Mouse (Mus musculus) T-helper 1 cell (primary cell): ENCODE results near the gene Lrrtm3.

ENCODE experiments used
- in situ Hi-C: fragments of 300-600 bp; cut with MboI, MseI; formaldehyde crosslinking; loops from one replicate; pipeline ENCODE4 v1.15.1; 2025; ENCODE audit warnings: high pct_unique_total_duplicates

The Lrrtm3 gene

DNA sequence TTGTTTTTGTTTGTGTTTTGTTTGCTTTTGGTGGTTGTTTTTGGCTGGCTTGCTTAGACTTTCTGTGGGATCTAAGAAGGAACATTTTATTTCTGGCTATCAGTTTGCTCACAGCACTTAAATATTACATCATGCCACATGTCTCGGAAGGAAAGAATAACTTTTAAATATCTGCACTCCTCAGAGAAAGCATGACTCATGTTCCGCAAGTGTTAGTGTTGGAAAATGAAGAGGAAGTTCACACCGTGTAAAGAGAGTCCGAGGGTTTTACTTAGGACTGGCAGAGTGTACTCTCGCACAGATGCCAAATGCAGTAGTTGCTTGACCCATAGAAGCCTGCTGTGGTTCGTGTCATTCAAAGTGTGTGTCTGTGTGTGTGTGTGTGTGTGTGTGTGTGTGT lies 40.9 kb downstream of the Lrrtm3 start:
- in situ Hi-C loops = no loop called here

DNA sequence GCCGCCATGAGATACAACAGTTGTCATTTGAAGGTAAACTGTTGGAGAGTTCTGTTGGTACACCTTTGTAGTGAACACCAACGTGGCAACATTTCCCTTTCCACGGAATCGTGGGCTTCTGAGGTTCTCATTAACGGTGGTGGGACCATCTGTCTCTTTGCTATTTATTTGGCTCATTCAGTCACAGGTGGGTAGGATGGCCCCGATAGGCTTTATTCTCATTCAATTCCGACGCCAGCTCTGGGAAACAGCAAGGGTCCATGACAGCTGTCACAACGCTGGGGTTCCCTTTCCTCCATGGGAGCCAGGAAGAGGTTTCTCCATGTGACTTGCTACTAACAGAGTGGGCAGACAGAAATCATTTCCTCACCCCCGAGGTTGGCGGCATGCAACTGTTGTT lies 48.2 kb downstream of the Lrrtm3 start:
- in situ Hi-C loops = no loop called here

DNA sequence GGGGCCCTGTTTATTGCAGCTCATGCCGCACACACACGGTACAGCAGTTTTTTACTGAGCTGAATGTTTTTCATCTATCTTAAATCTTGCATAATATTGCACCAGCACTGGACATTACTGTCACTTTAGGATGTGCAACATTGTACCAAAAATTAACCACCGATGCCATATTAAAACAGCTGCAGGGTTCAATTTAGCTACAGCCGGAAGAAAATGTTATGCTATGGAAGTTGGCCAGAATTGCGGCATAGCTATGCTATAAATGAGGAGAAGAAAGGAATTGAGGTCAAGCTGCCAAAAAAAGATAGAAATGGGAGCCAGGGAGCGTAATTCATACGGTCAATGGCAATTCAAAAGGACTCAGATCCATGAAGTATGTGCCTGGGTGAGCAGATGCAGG lies 48.9 kb downstream of the Lrrtm3 start:
- in situ Hi-C loops = no loop called here

DNA sequence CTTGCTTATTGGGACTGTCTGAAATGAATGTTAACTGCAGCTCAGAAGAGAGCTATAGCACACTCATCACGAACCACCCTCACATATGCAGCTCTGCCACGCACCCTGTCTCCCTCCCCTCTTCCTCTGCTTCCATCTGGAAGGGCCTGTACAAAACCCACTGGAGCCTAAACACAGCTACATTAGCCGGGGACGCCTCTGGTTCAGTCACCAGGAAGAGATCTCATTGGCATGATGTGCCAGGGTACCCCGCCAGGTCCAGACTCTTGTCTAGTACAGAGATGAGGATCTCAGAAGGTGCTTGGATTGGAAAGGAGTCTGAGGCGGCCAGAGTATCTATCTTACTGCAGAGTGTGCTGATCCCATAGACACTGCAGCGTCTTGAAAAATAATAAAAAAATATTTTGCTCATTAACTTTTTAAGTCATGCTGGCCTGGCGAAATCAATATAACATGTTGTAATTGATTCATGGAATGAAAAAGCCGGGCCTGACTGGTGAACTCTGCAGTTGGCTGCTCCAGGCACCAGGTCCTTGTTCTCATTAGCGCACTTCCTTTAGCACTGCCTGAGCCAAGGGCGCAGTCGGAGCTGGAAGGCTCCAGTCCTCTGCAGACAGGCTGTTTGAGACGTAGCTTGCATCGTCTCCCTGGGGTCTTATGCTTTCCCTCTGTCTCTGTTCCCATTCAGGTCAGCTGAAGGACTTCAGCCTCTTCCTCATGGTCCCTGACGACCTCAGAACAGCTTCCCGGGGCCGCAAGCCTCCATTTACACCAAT lies 50.1 kb downstream of the Lrrtm3 start:
- in situ Hi-C loops = no loop called here

DNA sequence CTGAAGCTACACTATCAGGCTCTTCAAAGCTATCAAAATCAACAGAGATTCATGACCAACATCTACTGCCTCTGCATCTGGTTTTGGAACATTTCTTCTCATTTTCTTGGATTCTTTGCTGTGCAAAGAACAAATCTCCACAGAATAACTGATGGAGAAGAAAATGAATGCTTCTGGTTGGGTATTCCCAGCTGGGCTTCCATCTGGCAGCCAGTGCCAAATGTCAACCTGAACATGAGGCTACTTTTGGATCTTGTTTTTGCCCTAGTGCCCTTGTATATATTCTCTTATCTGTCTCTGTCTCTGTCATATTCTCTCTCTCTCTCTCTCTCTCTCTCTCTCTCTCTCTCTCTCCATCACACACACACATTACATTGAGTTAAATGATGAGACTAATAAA lies 59.2 kb downstream of the Lrrtm3 start:
- in situ Hi-C loops = no loop called here

DNA sequence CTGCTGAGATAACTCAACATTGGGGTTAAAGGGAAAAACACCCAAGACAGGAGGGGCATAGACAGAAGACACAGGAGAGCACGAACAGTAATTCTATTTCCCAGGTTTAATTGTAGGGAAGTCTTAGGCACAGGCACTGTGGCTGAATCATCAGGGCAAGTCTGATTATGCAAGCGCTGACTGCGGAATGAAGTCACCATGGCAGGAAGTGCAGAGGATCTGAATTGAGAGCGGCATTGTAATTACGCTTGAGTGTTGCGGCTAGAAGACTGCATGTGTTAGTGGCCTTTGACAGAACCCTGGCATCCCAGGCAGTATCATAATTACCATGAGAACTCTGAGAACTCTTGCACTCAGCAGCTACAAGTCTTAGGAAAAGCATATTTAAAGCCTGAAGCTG lies 66.7 kb downstream of the Lrrtm3 start:
- in situ Hi-C loops = no loop called here

DNA sequence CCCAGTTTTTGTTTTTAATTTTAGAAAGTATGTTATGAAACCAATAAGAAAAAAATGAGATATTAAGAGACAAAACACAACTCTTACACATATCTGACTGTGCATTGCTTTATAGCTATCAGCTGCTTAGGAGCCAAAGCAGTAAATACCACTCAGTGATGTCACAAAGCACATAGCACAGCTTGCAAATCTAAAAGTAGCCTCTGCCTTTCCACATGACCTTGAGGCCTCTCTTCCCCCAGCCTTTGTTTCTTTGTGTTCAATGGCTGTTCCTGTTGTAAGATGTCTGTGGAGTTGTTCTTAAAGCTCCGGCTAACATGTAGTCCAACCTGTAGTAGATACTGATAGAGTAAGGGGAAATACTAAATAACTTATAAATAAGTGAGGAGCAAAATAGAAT lies 69.7 kb downstream of the Lrrtm3 start:
- in situ Hi-C loops = no loop called here

DNA sequence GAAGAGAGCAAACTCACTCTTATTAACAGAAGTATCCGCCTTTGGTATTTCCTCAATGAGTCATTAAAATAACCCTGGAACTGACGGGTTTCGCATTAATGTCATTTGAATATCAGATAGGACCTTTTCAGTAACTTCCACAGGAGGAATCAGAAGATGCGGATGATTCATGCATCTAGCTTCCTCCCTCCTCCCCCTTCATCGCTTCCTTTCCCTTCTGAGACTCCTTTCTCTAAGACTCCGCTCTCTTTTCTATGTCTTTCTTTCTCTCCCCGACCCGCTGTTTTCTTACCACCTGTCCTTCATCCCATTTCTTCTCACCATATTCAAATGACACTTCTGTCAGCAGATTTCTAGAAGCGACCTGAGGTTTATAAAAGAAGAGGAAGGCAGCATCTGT lies 88.1 kb downstream of the Lrrtm3 start:
- in situ Hi-C loops = no loop called here

DNA sequence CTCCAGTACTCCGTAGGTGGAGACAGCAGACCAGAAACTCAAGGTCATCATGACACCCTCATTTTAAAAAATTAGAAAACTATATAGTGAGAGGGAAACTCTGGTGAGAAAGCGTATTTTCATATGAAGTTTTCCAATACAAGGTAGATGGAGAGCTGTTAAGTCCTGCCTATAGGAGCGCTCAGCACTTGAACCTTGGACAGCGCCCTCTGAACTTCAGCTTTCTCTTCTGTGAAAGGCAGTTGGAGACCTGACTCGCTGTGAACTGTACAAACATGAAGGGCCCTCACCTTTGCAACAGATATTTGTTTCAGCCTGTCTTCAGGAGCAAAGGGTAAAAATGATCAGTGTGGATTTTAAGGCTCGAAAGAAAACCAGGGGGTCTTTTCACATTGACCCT lies 88.5 kb downstream of the Lrrtm3 start:
- in situ Hi-C loops = no loop called here

DNA sequence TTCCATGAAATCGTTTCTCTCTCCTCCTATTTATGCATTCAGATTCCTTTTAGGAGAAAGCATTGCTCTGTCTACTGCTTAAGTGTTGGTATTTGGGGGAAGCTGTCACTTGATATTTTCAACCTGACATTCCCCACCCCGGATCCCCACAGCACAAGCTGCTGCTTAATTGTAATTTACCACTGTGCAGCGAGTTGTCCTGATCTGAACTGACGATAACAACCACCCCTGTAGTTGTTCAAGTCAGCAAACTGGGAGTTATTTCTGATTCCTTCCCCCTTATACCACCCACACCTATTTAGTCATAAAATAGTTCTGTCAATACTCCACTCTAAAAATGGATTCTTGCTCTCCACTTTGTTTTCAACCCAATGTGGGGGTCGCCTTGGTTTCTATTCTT lies 95.8 kb downstream of the Lrrtm3 start:
- in situ Hi-C loops = no loop called here

DNA sequence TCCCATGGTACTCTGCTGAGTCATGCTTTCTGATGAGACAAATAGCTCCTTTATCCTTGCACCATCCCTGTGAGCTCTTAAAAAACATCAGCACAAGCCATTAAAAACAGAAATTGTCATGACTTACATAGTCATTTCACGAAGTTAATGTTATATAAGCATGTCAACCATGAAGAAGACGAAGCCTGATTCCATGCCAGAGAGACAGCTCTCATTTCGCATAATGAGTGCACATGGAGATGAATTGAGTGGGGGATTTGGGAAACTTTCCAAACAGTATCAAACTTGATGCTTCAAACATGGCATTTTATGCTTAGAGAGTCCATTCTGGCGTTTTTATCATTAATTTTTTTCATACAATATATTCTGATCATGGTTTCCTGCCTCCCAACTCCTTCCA lies 104.5 kb downstream of the Lrrtm3 start:
- in situ Hi-C loops = no loop called here

DNA sequence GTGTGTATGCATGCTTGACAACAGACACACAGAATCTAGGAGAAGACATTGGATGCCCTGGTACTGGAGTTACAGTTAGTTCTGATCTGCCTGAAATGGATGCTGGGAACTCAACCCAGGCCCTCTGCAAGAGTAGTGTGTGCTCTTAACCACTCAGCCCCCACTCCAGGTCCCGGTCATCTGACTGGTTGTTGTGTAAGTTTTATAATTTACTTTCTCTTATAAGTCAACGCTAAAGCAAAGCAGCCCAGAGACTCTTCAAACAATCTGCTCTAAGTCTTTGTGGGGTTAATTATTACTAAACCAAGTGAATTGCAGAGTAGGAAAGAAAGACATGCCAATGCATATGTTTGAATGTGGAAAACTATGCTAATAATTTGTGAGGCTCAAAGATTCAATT lies 110.7 kb downstream of the Lrrtm3 start:
- in situ Hi-C loops = no loop called here

DNA sequence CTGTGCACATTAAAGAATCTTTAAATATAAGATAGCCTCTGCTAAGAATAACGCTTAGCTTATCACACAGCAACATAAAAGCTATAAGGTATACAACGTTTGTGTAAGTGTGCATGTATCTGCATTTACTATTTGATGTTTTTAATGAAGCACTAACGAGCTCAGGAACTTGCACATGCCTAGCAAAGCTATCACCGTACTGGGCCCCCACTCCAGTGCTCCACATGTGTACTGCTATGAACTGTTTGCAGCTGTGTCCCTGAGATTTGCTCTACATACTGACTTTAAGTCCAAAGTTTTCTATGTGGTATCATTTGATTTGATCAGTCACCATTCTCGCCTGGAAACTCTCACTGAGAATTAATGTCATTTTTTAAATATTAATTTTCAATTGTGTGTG lies 111.1 kb downstream of the Lrrtm3 start:
- in situ Hi-C loops = no loop called here

DNA sequence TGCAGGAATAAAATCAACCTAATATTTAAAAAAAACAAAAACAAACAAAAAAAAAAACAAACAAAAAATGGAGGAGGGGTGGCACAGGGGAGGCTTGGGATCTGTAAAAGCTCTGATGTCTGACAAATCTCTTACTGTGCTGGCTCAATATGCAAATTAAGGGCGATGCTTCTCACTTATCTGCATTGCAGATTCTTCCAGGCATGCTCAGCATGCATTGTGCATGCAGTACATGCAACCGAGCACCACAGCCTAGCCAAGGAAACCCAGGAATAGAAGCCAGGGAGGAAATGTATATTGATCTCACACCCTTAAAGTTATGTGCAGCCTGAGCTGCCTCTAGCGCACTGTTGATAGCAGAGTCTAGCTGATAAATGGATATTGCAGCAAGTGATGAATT lies 111.5 kb downstream of the Lrrtm3 start:
- in situ Hi-C loops = no loop called here

DNA sequence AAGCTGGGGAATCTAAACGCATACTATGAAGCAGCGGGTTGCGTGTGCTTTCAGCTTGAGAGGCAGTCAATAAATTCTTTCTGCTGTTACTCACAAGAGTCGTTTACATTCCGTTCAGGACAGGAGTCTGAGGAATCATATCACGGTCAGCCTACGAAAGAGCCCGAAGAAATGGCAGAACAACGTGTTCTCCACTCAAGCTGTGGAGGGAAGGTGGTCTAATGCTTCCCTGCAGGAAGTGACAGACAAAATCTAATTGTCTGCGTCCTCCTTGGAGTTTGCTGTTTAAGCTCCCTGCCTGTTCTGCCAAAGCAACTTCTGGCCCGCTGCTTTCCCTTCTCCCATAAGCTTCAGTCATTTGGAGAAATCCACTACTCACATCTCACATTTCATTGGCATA lies 112.0 kb downstream of the Lrrtm3 start:
- in situ Hi-C loops = no loop called here

DNA sequence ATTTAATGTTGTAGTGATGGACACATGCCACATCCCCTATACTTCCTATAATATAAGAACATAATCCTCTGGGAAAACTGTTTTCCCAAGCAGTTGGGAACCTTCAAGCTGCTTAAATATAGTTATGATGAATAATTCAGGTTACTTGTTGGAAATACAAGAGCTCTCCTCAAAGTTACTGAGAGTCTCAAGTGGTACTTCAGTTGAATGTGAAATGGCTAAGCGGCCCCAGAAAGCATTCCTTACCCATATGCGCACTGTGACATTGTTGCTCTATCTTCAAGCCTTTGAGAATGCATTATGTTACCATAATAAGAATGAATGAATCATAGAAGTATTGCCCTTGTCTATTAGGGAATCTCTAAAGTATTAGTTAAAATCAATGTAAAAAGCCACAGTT lies 117.8 kb downstream of the Lrrtm3 start:
- in situ Hi-C loops = no loop called here

DNA sequence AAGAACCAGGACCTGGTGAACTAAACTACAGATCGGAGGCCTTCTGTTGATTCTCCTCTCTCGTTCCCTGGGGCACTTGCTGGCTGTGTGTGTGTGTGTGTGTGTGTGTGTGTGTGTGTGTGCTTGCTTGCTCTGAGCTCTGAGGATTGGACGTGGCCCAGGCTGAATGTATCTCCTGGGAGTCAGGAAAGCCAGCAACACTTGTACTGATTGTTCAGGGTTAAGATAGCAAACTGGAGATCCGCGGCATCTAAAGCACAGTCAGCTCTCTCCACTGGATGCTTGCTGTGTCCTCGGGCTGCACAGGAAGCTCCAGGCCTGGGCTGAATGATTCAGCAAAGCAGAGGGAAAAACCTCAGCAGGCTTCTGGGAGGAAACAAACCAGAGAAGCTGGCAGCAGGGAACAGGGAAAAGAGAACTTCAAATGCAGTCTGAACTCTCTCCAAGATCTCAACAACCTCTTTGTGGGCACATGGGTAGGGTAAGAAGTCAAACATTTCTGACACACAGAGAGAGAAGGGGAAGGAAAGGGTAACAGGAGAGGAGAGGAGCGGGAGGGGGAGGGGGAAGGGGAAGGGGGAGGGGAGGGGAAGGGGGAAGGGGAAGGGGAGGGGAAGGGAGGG lies 135.7 kb downstream of the Lrrtm3 start:
- in situ Hi-C loops = no loop called here

DNA sequence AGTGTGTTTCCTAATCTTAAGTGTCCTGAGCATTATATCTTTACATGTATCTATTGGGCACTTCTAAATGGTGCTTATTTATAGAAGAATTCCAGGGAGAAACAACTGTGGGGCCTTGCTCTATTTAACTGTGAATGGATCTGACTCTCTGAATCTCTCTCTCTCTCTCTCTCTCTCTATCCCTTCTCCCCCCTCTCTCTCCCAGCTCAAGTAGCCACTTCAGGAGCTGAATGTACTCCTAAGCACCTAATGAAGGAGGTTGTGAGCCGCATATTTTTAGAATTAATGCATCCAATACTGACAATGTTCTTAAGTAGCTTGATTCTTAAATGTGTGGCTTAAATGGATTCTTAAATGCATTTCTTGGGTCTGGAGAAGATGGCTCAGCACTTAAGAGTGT lies 138.6 kb downstream of the Lrrtm3 start:
- in situ Hi-C loops = no loop called here

DNA sequence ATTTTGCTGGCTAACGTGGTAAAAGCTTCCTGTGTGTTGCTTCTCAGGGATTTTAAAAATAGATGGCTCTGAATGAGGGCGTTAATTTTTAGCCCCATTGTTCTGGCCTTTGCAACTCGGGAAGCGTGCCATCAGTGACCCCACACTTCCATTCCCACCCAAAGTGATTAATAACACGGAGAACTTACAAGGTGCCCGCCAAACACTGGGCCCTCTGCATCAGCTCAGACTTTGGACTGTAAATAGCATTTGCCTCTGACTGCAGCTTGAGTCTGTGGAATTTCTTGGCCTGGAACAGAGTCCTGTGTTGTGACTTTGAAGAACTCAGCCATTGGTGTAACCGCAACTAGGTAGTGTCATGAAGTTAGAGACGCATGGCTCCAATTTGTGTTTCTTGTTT lies 139.2 kb downstream of the Lrrtm3 start:
- in situ Hi-C loops = no loop called here

DNA sequence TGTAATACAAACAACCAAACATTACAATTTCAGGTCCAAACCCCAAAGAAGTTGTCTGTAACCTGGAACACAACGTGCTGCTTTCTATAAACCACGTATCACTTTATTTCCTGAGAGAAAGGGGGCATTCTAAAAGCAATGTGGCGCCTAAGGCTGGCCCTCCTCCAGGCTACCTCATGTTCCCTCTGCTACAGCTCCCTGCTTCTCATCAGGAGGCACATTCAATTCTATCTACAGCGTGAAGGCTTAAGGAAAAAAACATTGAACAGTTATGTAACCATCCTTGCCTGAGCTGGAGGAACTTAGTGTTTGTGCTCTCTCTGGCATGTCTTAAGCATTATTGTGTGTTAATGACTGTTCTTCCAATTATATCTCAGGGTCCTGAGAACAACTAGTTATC lies 142.8 kb downstream of the Lrrtm3 start:
- in situ Hi-C loops = no loop called here

DNA sequence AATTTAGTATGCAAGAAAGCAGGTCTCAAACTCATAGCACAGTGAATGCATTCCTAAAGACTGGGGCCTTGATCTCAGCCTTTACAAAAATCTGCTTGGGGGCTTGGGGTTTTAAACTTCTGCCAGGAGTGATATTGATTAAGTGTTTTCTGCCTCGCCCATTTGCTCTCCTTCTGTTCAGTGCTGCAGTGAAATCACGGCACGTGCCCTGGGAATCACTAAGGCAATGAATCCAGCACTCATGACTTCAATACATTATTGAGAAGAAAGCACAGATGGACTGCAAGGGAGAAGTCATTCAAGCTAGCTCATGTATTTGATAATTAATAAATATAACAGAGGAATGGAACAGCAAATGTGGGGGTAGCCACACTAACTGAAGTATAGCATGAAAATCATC lies 144.5 kb downstream of the Lrrtm3 start:
- in situ Hi-C loops = no loop called here

DNA sequence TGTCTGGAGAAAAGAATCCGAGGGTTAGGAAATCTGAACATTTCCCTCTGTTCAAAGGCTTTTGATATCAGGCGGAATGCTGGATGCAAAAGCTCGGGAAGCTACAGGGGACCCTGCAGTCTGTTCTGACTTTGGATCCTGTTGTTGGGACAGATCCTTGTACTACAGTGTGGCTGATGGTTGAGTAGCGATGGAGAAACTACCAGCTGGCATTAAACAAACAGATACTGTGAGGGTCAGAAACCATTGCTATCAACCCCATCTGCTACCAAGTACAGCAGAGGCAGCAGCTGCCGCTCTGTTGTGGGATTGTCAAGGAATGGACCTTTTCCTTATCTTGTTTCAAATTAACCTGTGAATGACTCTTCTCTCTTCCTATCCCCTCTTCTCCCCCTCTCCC lies 156.1 kb downstream of the Lrrtm3 start:
- in situ Hi-C loops = no loop called here

DNA sequence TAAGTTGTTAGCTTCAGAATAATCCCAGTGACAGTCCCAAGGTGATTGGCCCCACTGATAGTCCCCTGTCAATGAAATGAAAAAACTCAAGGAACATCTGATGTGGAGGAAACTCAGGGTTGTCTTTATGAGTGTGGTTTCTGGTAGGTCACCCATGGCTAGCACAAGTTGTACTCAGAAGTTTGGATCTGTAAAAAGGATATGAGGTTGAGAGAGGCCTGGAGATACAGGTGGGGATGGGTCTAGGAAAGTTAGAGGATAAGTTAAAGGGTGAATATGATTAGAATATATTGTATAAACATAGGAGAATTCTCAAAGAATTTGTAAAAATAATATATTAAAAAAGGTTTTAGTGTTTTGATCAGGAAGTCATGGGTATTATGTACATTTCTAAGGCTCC lies 162.7 kb downstream of the Lrrtm3 start, which contains the start of gene Gm10118:
Gene Gm10118, minus strand, starts transcription at position 101 of the 400 bp plus-strand sequence.
- in situ Hi-C loops = no loop called here

DNA sequence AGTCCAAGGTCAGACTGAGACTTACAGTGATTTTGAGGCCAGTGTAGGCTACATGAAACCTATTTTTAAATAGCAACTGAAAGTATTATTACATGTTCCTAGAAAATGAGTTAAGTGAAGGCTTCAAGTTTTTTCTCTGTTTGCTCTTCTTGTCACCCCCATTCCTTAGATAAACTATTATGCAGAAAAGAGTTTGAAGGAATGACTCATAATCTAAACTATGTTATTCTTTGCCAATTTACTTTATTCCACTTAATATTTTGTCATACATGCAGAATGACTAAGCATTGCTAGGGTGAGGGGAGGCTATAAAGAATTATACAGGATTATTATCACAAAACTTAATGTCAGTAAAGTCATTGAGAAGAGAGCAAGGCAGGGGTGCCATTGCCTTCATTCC lies 181.2 kb downstream of the Lrrtm3 start:
- in situ Hi-C loops = loop anchor here (10.0 kb wide), 1 partner anchor 1376 kb away; no protein-coding TSS in a partner anchor
